Mouse (Mus musculus) frontal cortex, postnatal 14 days (tissue): ENCODE results near the gene Zfp217.
A peak's percentile ranks its signal among the peaks of the same experiment; 100 is the strongest.
"Not testable (repeated sequence)": the region's sequence is repeated elsewhere in the genome, so short reads cannot be mapped to it uniquely, and the experiment has no call there.

Experiments used
- DNase-seq, 2 experiments: peaks; one replicate each; pipeline ENCODE4 v3.0.0; 2022; ENCODE audit warnings: low spot score in 2 of 2

Gene Zfp217

GRCm38 (mm10) chr2:170147661-170148153, at the start of gene Zfp217:
Zfp217 (minus strand) TSS chr2:170148103.
- DNase-seq, result no peak

- DNase-seq, result no peak
Observed at GRCm38 (mm10) chr2:170195542-170196089, 47.7 kb upstream of the Zfp217 start.

GRCm38 (mm10) chr2:170194845-170195244, 46.9 kb upstream of the Zfp217 start:
- no peak for DNase-seq

DNA sequence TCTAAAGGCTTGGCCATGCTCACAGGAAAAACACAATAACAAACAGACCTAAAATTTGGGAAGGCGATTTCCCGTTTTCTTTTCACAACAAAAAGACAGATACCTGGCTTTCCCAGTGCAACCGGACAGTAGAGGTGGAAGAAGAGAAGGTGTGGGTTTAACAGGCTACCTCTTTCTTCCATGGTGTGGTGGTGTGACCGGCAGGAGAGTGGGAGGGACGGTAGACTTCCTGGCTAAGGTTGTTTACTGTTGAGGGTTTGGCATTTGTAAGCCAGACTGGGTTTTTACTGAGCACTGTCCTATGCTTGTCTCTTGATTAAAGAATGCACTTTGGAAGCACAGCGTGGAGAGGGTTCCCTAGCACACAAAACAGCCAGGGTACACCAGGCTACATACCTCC, 45.9 kb upstream of the Zfp217 start:
- DNase-seq, result no peak

DNA sequence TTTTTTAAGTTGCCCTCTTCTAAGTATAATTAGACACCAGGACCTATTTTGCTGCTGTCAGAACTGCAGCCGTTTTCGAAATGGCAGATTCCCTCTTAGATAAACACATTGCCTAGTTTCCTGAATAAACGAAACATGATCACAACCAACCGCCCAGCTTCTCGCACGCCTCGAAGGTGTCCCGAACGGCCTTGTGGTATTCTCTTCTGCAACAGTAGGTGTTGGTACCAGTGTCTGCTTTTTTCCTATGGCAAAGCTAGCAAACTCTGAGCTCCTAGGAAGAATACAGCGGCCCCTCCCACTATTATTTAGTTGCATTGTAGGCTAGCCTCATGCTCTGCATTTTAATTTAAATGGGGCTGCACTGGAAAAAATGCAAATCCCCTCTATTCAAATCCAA, 45.3 kb upstream of the Zfp217 start:
- DNase-seq, result no peak

GRCm38 (mm10) chr2:170192731-170193149, 44.8 kb upstream of the Zfp217 start:
- no peak for DNase-seq

GRCm38 (mm10) chr2:170188721-170189120, 40.8 kb upstream of the Zfp217 start:
- no peak for DNase-seq

GRCm38 (mm10) chr2:170185137-170185837, 37.4 kb upstream of the Zfp217 start:
- no peak for DNase-seq

DNA sequence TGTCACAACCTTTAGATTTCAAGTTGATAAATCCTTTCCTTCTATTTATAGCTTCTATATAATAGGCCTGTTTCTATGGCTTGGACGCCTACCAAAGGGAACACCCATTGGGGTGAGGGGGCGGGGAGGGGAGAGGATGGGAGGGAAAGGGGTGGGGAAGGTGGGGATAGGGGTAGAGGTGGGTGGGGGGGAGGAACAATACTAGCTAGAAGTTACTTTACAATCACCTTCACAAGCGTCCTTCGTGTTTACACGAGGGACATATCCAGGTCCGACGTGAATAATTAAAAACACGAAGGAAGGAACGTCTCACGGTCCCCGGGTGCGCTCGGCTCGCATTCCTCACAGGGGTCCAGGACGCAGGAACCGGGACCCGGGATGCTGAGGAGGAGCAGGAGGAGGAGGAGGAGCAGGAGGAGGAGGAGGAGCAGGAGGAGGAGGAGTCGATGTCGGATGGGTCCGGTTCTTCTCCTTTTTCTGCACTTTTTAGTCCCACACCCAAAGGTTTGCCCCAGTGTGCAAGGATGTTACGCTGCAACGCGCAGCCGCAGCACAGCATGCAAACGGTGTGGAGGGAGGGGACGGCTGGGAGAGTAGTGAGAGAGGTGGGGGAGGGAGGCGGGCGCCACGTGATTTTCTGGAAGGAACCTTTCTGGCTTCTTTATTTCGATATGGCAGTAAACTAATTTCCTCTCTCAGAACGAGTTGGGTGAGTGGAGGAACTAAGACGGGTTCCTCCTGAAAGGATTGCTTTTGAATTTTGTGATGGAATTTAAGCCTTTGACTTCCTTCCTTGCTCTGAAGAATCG, 36.5 kb upstream of the Zfp217 start:
- DNase-seq, result peak; percentile 24 to 36

- no peak for DNase-seq
Observed at GRCm38 (mm10) chr2:170183851-170184174, 35.9 kb upstream of the Zfp217 start.

- DNase-seq, result no peak
Observed at GRCm38 (mm10) chr2:170181862-170182261, 34.0 kb upstream of the Zfp217 start.

GRCm38 (mm10) chr2:170180769-170181168, 32.9 kb upstream of the Zfp217 start:
- DNase-seq, result not testable (repeated sequence)

DNA sequence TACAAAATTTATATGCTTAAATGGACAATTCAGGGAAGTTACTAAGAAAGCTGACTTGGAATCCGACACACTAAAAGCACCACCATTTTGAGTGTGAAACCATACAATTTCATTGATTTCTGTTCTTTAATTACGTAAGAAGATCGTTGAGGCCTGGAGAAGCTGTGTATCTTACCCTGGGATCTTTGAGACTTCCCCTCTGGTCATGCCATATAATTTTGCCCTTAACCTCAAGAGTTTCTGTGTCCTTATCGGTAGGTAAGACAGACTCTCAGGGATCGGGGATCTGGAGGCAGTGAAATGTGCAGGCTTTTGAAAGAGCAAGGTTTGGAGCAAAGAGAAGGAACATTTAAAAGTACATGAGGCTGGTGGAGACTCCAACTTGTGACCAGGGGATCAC, 31.4 kb upstream of the Zfp217 start:
- no peak for DNase-seq

- no peak for DNase-seq
Observed at GRCm38 (mm10) chr2:170177323-170177722, 29.4 kb upstream of the Zfp217 start.

DNA sequence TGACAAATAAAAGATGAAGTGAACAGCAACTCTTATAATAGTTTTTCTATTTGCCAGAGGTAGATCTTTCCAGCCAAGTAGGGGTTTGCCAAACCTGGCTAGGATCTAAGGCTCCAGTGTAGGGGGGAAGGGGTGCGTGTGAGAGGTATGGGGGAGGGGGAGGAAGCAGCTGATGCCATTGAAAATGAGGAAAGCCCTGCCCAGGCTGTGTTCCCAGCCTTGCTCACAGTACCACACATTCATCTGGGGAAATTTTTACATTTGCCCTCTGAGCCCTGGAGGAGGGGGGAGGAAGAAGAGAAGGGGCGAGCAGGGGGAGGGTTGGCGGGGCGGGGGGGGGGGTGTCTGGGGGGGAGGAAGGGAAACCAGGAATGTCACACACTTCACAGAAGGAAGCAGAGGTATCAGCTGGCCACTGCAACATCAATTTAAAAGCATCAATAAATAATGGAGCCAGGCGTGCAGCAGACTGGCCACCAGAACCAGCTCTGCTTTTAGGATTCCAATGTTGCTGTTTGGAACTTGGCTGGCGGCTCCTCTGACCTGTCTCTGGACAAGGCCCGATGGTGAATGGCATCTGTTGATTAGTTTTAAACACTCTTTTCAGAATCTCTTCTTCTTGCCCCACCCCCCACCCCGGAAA, 28.5 kb upstream of the Zfp217 start:
- DNase-seq, result no peak

DNA sequence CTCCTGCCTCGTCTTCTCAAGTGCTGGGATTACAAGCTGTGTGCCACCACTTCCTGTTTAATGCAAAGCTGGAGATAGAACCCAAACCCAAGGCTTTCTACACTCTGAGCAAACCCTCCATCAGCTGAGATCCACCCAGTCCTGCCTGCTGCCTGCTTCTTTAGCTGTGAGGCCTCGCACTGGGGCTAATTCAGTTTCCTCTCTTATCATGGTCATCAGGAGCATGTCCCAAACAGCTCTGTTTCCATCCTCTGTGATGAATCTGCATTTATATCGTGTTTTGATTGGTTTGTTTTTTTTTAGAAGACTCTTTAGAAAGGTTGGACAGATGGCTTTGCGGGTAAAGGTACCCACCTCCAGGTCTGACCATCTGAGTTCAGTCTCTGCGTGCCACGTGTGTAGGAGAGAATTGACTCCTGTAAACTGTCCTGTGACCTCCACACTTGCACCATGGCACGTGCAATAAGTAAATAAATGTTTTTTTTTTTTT, 27.8 kb upstream of the Zfp217 start:
- no peak for DNase-seq

GRCm38 (mm10) chr2:170175190-170175589, 27.3 kb upstream of the Zfp217 start:
- DNase-seq, result no peak

- no peak for DNase-seq
Observed at GRCm38 (mm10) chr2:170169062-170169461, 21.2 kb upstream of the Zfp217 start.

GRCm38 (mm10) chr2:170165649-170166048, 17.7 kb upstream of the Zfp217 start:
- no peak for DNase-seq

- DNase-seq, result no peak
Observed at GRCm38 (mm10) chr2:170163671-170164462, 16.0 kb upstream of the Zfp217 start.
